20 mouse cellular contexts compared by ENCODE assay signal in the genomic region with DNA sequence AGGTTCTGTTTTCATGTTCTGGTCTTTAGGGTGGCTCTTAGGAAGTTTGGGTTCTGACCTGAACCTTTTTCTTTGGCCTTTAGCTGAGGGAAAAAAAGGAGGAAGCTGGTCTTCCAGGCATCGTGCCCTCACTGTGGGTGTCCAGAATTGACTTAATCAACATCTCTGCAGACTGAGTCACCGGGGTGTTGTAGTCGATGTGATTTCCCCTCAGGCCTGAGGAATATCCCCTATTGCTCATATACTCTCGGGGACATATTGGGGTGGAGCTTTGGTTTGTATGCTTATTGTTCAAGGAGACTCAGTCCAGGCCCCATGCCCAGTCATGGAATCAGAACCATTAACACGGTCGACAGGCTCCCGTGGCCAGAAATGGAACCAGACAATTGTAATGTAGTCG. TPM values are rescaled to one million over a fixed set of nuclear protein-coding genes. Genes with fewer than 3 reads are reported as not detected.
DNase-seq lines count a peak whose midpoint lies in the region; ATAC-seq and TF ChIP-seq lines count a peak whose summit lies in the region.
"Had no signal": no experiment of that assay in that cellular context is flagged by ENCODE, and none has a peak within 500 bp of the region (broad histone marks: within the 10 kb centered on the region; RNA-seq: fewer than 3 reads in every experiment).

No protein-coding gene starts in this region.

- no peaks in the 10 kb centered on the region for H3K9me3 ChIP-seq in forebrain, embryonic 16.5 days (ENCODE audit: control insufficient read depth, low read length)
- H3K9me3 ChIP-seq: embryonic facial prominence, embryonic 15.5 days; forebrain, embryonic 12.5 days; G1E; limb, embryonic 12.5 days; megakaryocyte, embryonic 14.5 days; midbrain, embryonic 15.5 days had no signal

- ATAC-seq in forebrain, embryonic 16.5 days: no peak
- ATAC-seq: hindbrain, embryonic 16.5 days; intestine, postnatal 0 days; midbrain, embryonic 15.5 days had no signal

- H3K4me1 ChIP-seq in forebrain, embryonic 16.5 days (replicated peaks; ENCODE audit: control insufficient read depth, insufficient read depth, low read length): no peaks in the 10 kb centered on the region
- H3K4me1 ChIP-seq in kidney, adult 2 months (ENCODE audit: control insufficient read depth, insufficient read depth, low read length): no peaks in the 10 kb centered on the region
- H3K4me1 ChIP-seq: embryonic facial prominence, embryonic 15.5 days; forebrain, embryonic 12.5 days; limb, embryonic 12.5 days; megakaryocyte, embryonic 14.5 days; midbrain, embryonic 15.5 days had no signal

- H3K27ac ChIP-seq in forebrain, embryonic 16.5 days (ENCODE audit: low read length): no peak overlapping the region
- no peak overlapping the region for H3K27ac ChIP-seq in kidney, adult 2 months (ENCODE audit: insufficient read depth, low read depth, low read length)
- H3K27ac ChIP-seq: embryonic facial prominence, embryonic 15.5 days; forebrain, embryonic 12.5 days; limb, embryonic 12.5 days; midbrain, embryonic 15.5 days had no signal

- TF ChIP-seq CTCF in kidney, adult 2 months (conservative IDR thresholded peaks at IDR 0.05; ENCODE audit: insufficient read depth, insufficient read length, low read depth, low read length): no peak

- 73% methylated on average over 8 of the region's 8 CpGs for WGBS in forebrain, embryonic 16.5 days
- 75% methylated on average over 8 of the region's 8 CpGs for WGBS in kidney, adult 2 months

- H3K27me3 ChIP-seq in forebrain, embryonic 16.5 days (replicated peaks; ENCODE audit: control insufficient read depth, insufficient read depth, low read length): no peaks in the 10 kb centered on the region
- H3K27me3 ChIP-seq in kidney, adult 2 months (replicated peaks; ENCODE audit: control insufficient read depth, insufficient read depth, low read length): no peaks in the 10 kb centered on the region; the same call in 1 of the 2 replicates
- H3K27me3 ChIP-seq: limb, embryonic 12.5 days; midbrain, embryonic 15.5 days had no signal

- peak; percentile 36 to 45 for DNase-seq in lung, adult 18-20 months
- no peak for DNase-seq in lung, postnatal 25 days (ENCODE audit: low spot score)
- peak; percentile 91 for DNase-seq in NIH3T3 (ENCODE audit: low read depth)
- peak; percentile 41 for DNase-seq in gonadal fat pad, adult 2 months (ENCODE audit: low read depth)
- DNase-seq in kidney, adult 2 months: no peak
- DNase-seq in kidney, adult 18-20 months: no peak
- DNase-seq: cerebellum, postnatal 10 days; gastrocnemius, postnatal 25 days; kidney, postnatal 10 days; thymus, postnatal 14 days had no signal

- H3K36me3 ChIP-seq in forebrain, embryonic 16.5 days (ENCODE audit: control insufficient read depth, insufficient read depth): no peaks in the 10 kb centered on the region
- no peaks in the 10 kb centered on the region for H3K36me3 ChIP-seq in kidney, adult 2 months (ENCODE audit: control insufficient read depth, insufficient read depth, low read length)
- H3K36me3 ChIP-seq: embryonic facial prominence, embryonic 15.5 days; forebrain, embryonic 12.5 days; G1E; limb, embryonic 12.5 days; midbrain, embryonic 15.5 days had no signal

- H3K4me3 ChIP-seq in forebrain, embryonic 16.5 days (replicated peaks; ENCODE audit: low read length): no peak overlapping the region
- H3K4me3 ChIP-seq in kidney, adult 2 months (ENCODE audit: insufficient read depth, low read depth, low read length): no peak overlapping the region
- H3K4me3 ChIP-seq: embryonic facial prominence, embryonic 15.5 days; forebrain, embryonic 12.5 days; limb, embryonic 12.5 days; megakaryocyte, embryonic 14.5 days; midbrain, embryonic 15.5 days had no signal

- no peak for TF ChIP-seq POLR2A in kidney, adult 2 months (IDR thresholded peaks at IDR 0.05; ENCODE audit: low read depth, low read length)

- no peak overlapping the region for H3K4me2 ChIP-seq in forebrain, embryonic 16.5 days (ENCODE audit: low read length)
- H3K4me2 ChIP-seq: embryonic facial prominence, embryonic 15.5 days; forebrain, embryonic 12.5 days; heart, embryonic 11.5 days; limb, embryonic 12.5 days; midbrain, embryonic 15.5 days had no signal

- H3K9ac ChIP-seq in forebrain, embryonic 16.5 days (replicated peaks; ENCODE audit: low read depth, low read length): no peak overlapping the region
- H3K9ac ChIP-seq: embryonic facial prominence, embryonic 15.5 days; forebrain, embryonic 12.5 days; limb, embryonic 12.5 days; midbrain, embryonic 15.5 days had no signal

RNA-seq across cellular contexts. Expression of a gene that starts 26.2 kb away (rescaled TPM):
- 3.5 and 3.7 TPM in 2 replicates for polyA plus RNA-seq in gonadal fat pad, adult 2 months (2012; rRNA removed)
- polyA plus RNA-seq in forebrain, embryonic 16.5 days (2015; fragmentation: Nextera tagmentation; extraction: Ambion mirVana): 0.11 and 0.14 TPM in 2 replicates
- polyA plus RNA-seq in kidney, adult 2 months (2012; rRNA removed): 0.83 and 2.2 TPM in 2 replicates

RNA-seq across cellular contexts. Expression of a gene that starts 44.7 kb away (rescaled TPM):
- polyA plus RNA-seq in gonadal fat pad, adult 2 months (2012; rRNA removed): 5.4 and 7.0 TPM in 2 replicates
- polyA plus RNA-seq in forebrain, embryonic 16.5 days (2015; fragmentation: Nextera tagmentation; extraction: Ambion mirVana): 1.8 and 2.2 TPM in 2 replicates
- polyA plus RNA-seq in kidney, adult 2 months (2012; rRNA removed): 3.8 and 4.3 TPM in 2 replicates

RNA-seq across cellular contexts. Expression of a gene that starts 57.5 kb away (rescaled TPM):
- polyA plus RNA-seq in gonadal fat pad, adult 2 months (2012; rRNA removed): 23.0 and 39.6 TPM in 2 replicates
- 6.8 and 9.4 TPM in 2 replicates for polyA plus RNA-seq in forebrain, embryonic 16.5 days (2015; fragmentation: Nextera tagmentation; extraction: Ambion mirVana)
- 24.4 and 33.1 TPM in 2 replicates for polyA plus RNA-seq in kidney, adult 2 months (2012; rRNA removed)
- polyA plus RNA-seq: G1E had no signal

Comparison
In these comparisons a context has a peak if more than half of its experiments do, and no peak if none do; other contexts are left out.
1. DNase-seq: peak in lung, adult 18-20 months (2 of 2), NIH3T3 (single experiment) and gonadal fat pad, adult 2 months (single experiment); none in lung, postnatal 25 days (single experiment), kidney, adult 2 months (single experiment) and kidney, adult 18-20 months (single experiment).